Mouse (Mus musculus) Patski (cell line): ENCODE results near the gene Tomm40l. TPM values are rescaled to one million over a fixed set of nuclear protein-coding genes. Genes with fewer than 3 reads are reported as not detected.
A peak's percentile ranks its signal among the peaks of the same experiment; 100 is the strongest.

Experiments
- ATAC-seq: fragments of 100-300 bp; one replicate; pipeline ENCODE4 v1.8.0; 2021
- CTCF ChIA-PET: fragments of 350-600 bp; sonication (Branson Sonifier 250); formaldehyde crosslinking; loops from one replicate; lab custom pipeline; 2022; ENCODE audit warnings: inconsistent platforms; lab: Charles Lee
- POLR2A ChIA-PET: fragments of 350-600 bp; sonication (Branson Sonifier 250); formaldehyde crosslinking; loops from one replicate; lab custom pipeline; 2022; ENCODE audit warnings: antibody characterized with exemption, inconsistent platforms; lab: Charles Lee
- DNase-seq: peaks from one replicate; pipeline ENCODE4 v3.0.0-alpha.2; 2011; ENCODE audit warnings: low read depth, low spot score
- H3K27me3 ChIP-seq: fragments of 371-371 bp; one replicate; pipeline ENCODE4 v1.5.1; 2021
- CTCF ChIP-seq: fragments of 100-300 bp; IDR thresholded peaks from one replicate; pipeline ENCODE4 v1.5.1; 2021
- in situ Hi-C: fragments of 300-500 bp; cut with MboI; formaldehyde crosslinking; loops from 3 replicates; pipeline ENCODE4 v1.11.1; 2018; ENCODE audit warnings: low pct_unique_long_range_greater_than_20kb, mixed read lengths
- polyA plus RNA-seq: library from polyadenylated mRNA; unstranded; gene quantifications from one replicate; pipeline ENCODE4 v1.2.3, GENCODE M21; 2021

Gene Tomm40l
- polyA plus RNA-seq, 1 experiment from 2014 or later, result 65.5 TPM

DNA sequence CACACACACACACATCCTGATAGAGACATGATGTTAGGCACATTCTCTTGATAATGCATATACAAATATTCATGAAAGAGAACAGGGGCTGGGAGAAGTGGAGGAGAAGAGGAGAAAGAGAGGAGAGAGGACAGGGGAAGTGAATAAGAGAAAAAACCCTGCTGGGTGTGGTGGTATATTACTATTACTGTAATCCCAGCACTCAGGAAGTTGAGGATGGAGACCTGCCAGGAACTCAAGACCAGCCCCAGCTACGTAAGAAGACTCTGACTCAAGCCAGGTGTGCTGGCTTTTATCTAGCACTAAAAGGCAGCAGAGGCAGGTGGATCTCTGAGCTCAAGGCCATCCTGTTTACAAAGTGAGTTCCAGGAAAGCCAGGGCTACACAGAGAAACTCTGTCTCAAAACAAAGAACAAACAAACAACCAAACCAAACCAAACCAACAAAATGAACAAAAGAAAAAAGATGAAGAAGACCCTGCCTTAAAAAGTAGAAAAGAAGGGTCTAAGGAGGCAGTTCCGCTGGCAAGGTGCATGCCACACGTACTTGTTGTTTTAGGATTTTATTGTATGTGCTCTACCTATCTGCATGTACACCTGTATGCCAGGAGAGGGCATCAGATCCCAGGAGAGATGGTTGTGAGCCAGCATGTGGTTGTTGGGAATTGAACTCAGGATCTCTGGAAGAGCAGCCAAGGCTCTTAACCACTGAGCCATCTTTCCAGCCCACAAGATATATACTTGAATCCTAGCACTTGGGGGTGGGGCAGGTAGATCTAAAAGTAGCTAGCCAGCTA, 41.5 kb upstream of the Tomm40l start:
- H3K27me3 ChIP-seq, result no peaks in the 10 kb centered on the region
- ATAC-seq, result no peak
- ChIA-PET CTCF (interaction anchor here (0.6 to 2.1 kb wide), 4 partner anchors 18 to 148 kb away, joined by 3 to 11 read pairs (median 4); partner anchors contain the start of genes Ppox and Tomm40l), POLR2A (interaction anchor here (0.9 kb wide), 2 partner anchors 9 to 12 kb away, joined by 3 to 6 read pairs; no protein-coding TSS in a partner anchor)
- DNase-seq, result no peak
- in situ Hi-C loops, result loop anchor here (25.0 kb wide), 1 partner anchor 377 kb away; the partner anchor contains the start of genes Dusp12 and Gm26620
- TF ChIP-seq CTCF, result no peak

- in situ Hi-C loops, result loop anchor here (25.0 kb wide), 1 partner anchor 376 kb away; the partner anchor contains the start of genes Dusp12 and Gm26620
- TF ChIP-seq CTCF, result no peak
- DNase-seq, result no peak
- CTCF ChIA-PET, result interaction anchor here (0.6 to 2.1 kb wide), 7 partner anchors 9 to 147 kb away, joined by 3 to 11 read pairs (median 4); partner anchors contain the start of genes Adamts4, Ndufs2, Ppox and Tomm40l
- ATAC-seq, result peak; percentile 55
- POLR2A ChIA-PET, result interaction anchor here (0.6 to 0.9 kb wide), 3 partner anchors 10 to 20 kb away, joined by 3 to 6 read pairs (median 4); no protein-coding TSS in a partner anchor
- H3K27me3 ChIP-seq, result no peaks in the 10 kb centered on the region
Measured at GRCm38 (mm10) chr1:171263185-171263611, 40.9 kb upstream of the Tomm40l start.

GRCm38 (mm10) chr1:171262594-171263130, 40.3 kb upstream of the Tomm40l start:
- no peak for DNase-seq
- TF ChIP-seq CTCF, result peak; percentile 18
- in situ Hi-C loops, result loop anchor here (25.0 kb wide), 1 partner anchor 375 kb away; the partner anchor contains the start of genes Dusp12 and Gm26620
- CTCF ChIA-PET, result interaction anchor here (1.0 to 2.1 kb wide), 7 partner anchors 8 to 147 kb away, joined by 3 to 11 read pairs (median 4); partner anchors contain the start of genes Adamts4, Ndufs2 and Ppox
- POLR2A ChIA-PET, result interaction anchor here (0.6 to 1.4 kb wide), 4 partner anchors 10 to 35 kb away, joined by 3 to 4 read pairs (median 3); no protein-coding TSS in a partner anchor
- H3K27me3 ChIP-seq, result no peaks in the 10 kb centered on the region
- peak; percentile 38 for ATAC-seq

GRCm38 (mm10) chr1:171260316-171260715, 38.0 kb upstream of the Tomm40l start:
- no peak for TF ChIP-seq CTCF
- H3K27me3 ChIP-seq, result no peaks in the 10 kb centered on the region
- ChIA-PET POLR2A (no interaction called here), CTCF (interaction anchor here (0.6 to 0.7 kb wide), 2 partner anchors 13 to 142 kb away, joined by 3 read pairs; no protein-coding TSS in a partner anchor)
- in situ Hi-C loops, result loop anchor here (25.0 kb wide), 1 partner anchor 373 kb away; the partner anchor contains the start of genes Dusp12 and Gm26620
- no peak for ATAC-seq
- no peak for DNase-seq

- in situ Hi-C loops, result loop anchor here (25.0 kb wide), 1 partner anchor 372 kb away; the partner anchor contains the start of genes Dusp12 and Gm26620
- DNase-seq, result no peak
- no peak for ATAC-seq
- ChIA-PET CTCF (interaction anchor here (1.1 to 1.7 kb wide), 2 partner anchors 141 to 148 kb away, joined by 4 to 5 read pairs; no protein-coding TSS in a partner anchor), POLR2A (no interaction called here)
- TF ChIP-seq CTCF, result no peak
- H3K27me3 ChIP-seq, result no peaks in the 10 kb centered on the region
Measured at GRCm38 (mm10) chr1:171258921-171259320, 36.6 kb upstream of the Tomm40l start.

- H3K27me3 ChIP-seq, result no peaks in the 10 kb centered on the region
- in situ Hi-C loops, result loop anchor here (25.0 kb wide), 1 partner anchor 370 kb away; the partner anchor contains the start of genes Dusp12 and Gm26620
- CTCF ChIA-PET, result interaction anchor here (0.9 to 1.9 kb wide), 13 partner anchors 10 to 149 kb away, joined by 3 to 6 read pairs (median 4); partner anchors contain the start of gene Ppox
- no peak for DNase-seq
- no peak for ATAC-seq
- TF ChIP-seq CTCF, result no peak
- POLR2A ChIA-PET, result interaction anchor here (0.6 to 0.7 kb wide), 2 partner anchors 76 to 145 kb away, joined by 3 to 4 read pairs; no protein-coding TSS in a partner anchor
Measured at GRCm38 (mm10) chr1:171257781-171258180, 35.5 kb upstream of the Tomm40l start.

GRCm38 (mm10) chr1:171256937-171257548, 34.7 kb upstream of the Tomm40l start:
- POLR2A ChIA-PET, result interaction anchor here (0.6 kb wide), 2 partner anchors 48 to 144 kb away, joined by 3 read pairs; no protein-coding TSS in a partner anchor
- TF ChIP-seq CTCF, result no peak
- peak; percentile 62 for ATAC-seq
- CTCF ChIA-PET, result interaction anchor here (0.9 to 1.9 kb wide), 13 partner anchors 9 to 148 kb away, joined by 3 to 6 read pairs (median 3); partner anchors contain the start of gene Ppox
- no peaks in the 10 kb centered on the region for H3K27me3 ChIP-seq
- in situ Hi-C loops, result loop anchor here (25.0 kb wide), 1 partner anchor 370 kb away; the partner anchor contains the start of genes Dusp12 and Gm26620
- DNase-seq, result no peak

- ChIA-PET CTCF (interaction anchor here (1.5 to 1.9 kb wide), 2 partner anchors 21 to 139 kb away, joined by 3 to 4 read pairs; no protein-coding TSS in a partner anchor), POLR2A (interaction anchor here (0.5 kb wide), 1 partner anchor 25 kb away, joined by 4 read pairs; no protein-coding TSS in a partner anchor)
- no peak for ATAC-seq
- no peak for DNase-seq
- TF ChIP-seq CTCF, result no peak
- no peaks in the 10 kb centered on the region for H3K27me3 ChIP-seq
- in situ Hi-C loops, result loop anchor here (25.0 kb wide), 1 partner anchor 369 kb away; the partner anchor contains the start of genes Dusp12 and Gm26620
Measured at GRCm38 (mm10) chr1:171256095-171256818, 33.9 kb upstream of the Tomm40l start.
